Mouse (Mus musculus) liver, adult 2 months (tissue): ENCODE measurements at regions not wholly inside any gene's neighbourhood (a gene's known extent, or its start where the extent isn't known, plus 50 kb on each side); places are given as distances from the start of the nearest gene placed in this dataset.

ENCODE experiments used
- DNase-seq: peaks from one replicate; pipeline ENCODE4 v3.0.0-alpha.2; 2011; ENCODE audit warnings: low read depth, low spot score; ENCODE audit errors: extremely low read depth
- H3K27ac ChIP-seq: fragments of 200-500 bp; replicated peaks from 2 replicates; pipeline ENCODE4 v1.5.1; 2012; ENCODE audit warnings: low read depth, mild to moderate bottlenecking, control low read depth, inconsistent platforms, low read length; ENCODE audit not compliant: insufficient read depth
- H3K27me3 ChIP-seq: fragments of 200-500 bp; 2 replicates; pipeline ENCODE4 v1.6.1; 2012; ENCODE audit warnings: mild to moderate bottlenecking, moderate library complexity, low read length, inconsistent platforms; ENCODE audit not compliant: control insufficient read depth, insufficient read depth
- H3K36me3 ChIP-seq: fragments of 200-500 bp; 2 replicates; pipeline ENCODE4 v1.6.1; 2012; ENCODE audit warnings: low read length, inconsistent platforms; ENCODE audit not compliant: control insufficient read depth, insufficient read depth
- H3K4me1 ChIP-seq: fragments of 200-500 bp; 2 replicates; pipeline ENCODE4 v1.6.1; 2011; ENCODE audit warnings: low read length; ENCODE audit not compliant: control insufficient read depth, insufficient read depth
- H3K4me3 ChIP-seq: fragments of 200-500 bp; 2 replicates; pipeline ENCODE4 v1.5.1; 2011; ENCODE audit warnings: low read depth, mild to moderate bottlenecking, control low read depth, low read length, moderate library complexity; ENCODE audit not compliant: insufficient read depth
- H3K79me2 ChIP-seq: fragments of 200-500 bp; 2 replicates; pipeline ENCODE4 v1.6.1; 2012; ENCODE audit warnings: inconsistent platforms, mild to moderate bottlenecking, low read length, moderate library complexity; ENCODE audit not compliant: control insufficient read depth, insufficient read depth
- H3K9ac ChIP-seq: fragments of 200-500 bp; 2 replicates; pipeline ENCODE4 v1.6.1; 2012; ENCODE audit warnings: low read depth, mild to moderate bottlenecking, control low read depth, inconsistent platforms, low read length
- CTCF ChIP-seq: fragments of 200-500 bp; IDR thresholded peaks from 2 replicates; pipeline ENCODE4 v1.5.1; 2011; ENCODE audit warnings: low read depth, low read length, control low read depth
- POLR2A ChIP-seq: fragments of 200-500 bp; IDR thresholded peaks from 2 replicates; pipeline ENCODE4 v1.6.1; 2011; ENCODE audit warnings: low read length, control low read depth; ENCODE audit not compliant: insufficient read depth; ENCODE audit errors: extremely low read depth
- WGBS: fragments of 180-500 bp; shearing (Covaris S2); methylation state at CpG from one replicate; pipeline ENCODE4 v1.1.7; 2018; 5-methylcytosine and 5-hydroxymethylcytosine counted together

- no peak for TF ChIP-seq CTCF
- TF ChIP-seq POLR2A = no peak
- H3K4me3 ChIP-seq = no peak overlapping the region
- no peaks in the 10 kb centered on the region for H3K4me1 ChIP-seq
- no peak overlapping the region for H3K9ac ChIP-seq
- H3K27ac ChIP-seq = no peak overlapping the region
- no peaks in the 10 kb centered on the region for H3K27me3 ChIP-seq
- no peaks in the 10 kb centered on the region for H3K79me2 ChIP-seq
- WGBS = 85% methylated on average over 1 of the region's 1 CpGs
- DNase-seq = no peak
- no peaks in the 10 kb centered on the region for H3K36me3 ChIP-seq
These were observed 890.4 kb upstream of the Gm7489 start for GRCm38 (mm10) chr15:52994351-52994750.

- no peak for DNase-seq
- WGBS = 98% methylated on average over 2 of the region's 2 CpGs
- TF ChIP-seq POLR2A (no peak), CTCF (no peak)
- Histone ChIP-seq H3K79me2 (no peaks in the 10 kb centered on the region), H3K4me3 (no peak overlapping the region), H3K27me3 (no peaks in the 10 kb centered on the region), H3K27ac (no peak overlapping the region), H3K4me1 (no peaks in the 10 kb centered on the region), H3K9ac (no peak overlapping the region), H3K36me3 (no peaks in the 10 kb centered on the region)
These were observed 885.5 kb upstream of the Gm7489 start for GRCm38 (mm10) chr15:52999200-52999599.

- H3K27me3 ChIP-seq = no peaks in the 10 kb centered on the region
- no peak overlapping the region for H3K9ac ChIP-seq
- H3K4me3 ChIP-seq = no peak overlapping the region
- no peaks in the 10 kb centered on the region for H3K79me2 ChIP-seq
- no peaks in the 10 kb centered on the region for H3K36me3 ChIP-seq
- 69% methylated on average over 2 of the region's 2 CpGs for WGBS
- H3K27ac ChIP-seq = no peak overlapping the region
- TF ChIP-seq POLR2A (no peak), CTCF (no peak)
- DNase-seq = no peak
- no peaks in the 10 kb centered on the region for H3K4me1 ChIP-seq
These were observed 884.9 kb upstream of the Gm7489 start for GRCm38 (mm10) chr15:52999776-53000175.

GRCm38 (mm10) chr15:53001429-53001828 is 883.3 kb upstream of the Gm7489 start:
- TF ChIP-seq CTCF (no peak), POLR2A (no peak)
- DNase-seq = no peak
- 78% methylated on average over 3 of the region's 3 CpGs for WGBS
- no peaks in the 10 kb centered on the region for H3K36me3 ChIP-seq
- no peaks in the 10 kb centered on the region for H3K79me2 ChIP-seq
- H3K4me3 ChIP-seq = no peak overlapping the region
- no peaks in the 10 kb centered on the region for H3K27me3 ChIP-seq
- no peaks in the 10 kb centered on the region for H3K4me1 ChIP-seq
- H3K9ac ChIP-seq = no peak overlapping the region
- no peak overlapping the region for H3K27ac ChIP-seq

GRCm38 (mm10) chr15:53001964-53002363 is 882.7 kb upstream of the Gm7489 start:
- Histone ChIP-seq H3K79me2 (no peaks in the 10 kb centered on the region), H3K27me3 (no peaks in the 10 kb centered on the region), H3K9ac (no peak overlapping the region), H3K36me3 (no peaks in the 10 kb centered on the region), H3K4me3 (no peak overlapping the region), H3K27ac (no peak overlapping the region), H3K4me1 (no peaks in the 10 kb centered on the region)
- DNase-seq = no peak
- TF ChIP-seq POLR2A = no peak
- WGBS = 89% methylated on average over 4 of the region's 4 CpGs

GRCm38 (mm10) chr15:53004078-53004477 is 880.6 kb upstream of the Gm7489 start:
- no peak for TF ChIP-seq POLR2A
- no peak for TF ChIP-seq CTCF
- no peaks in the 10 kb centered on the region for H3K79me2 ChIP-seq
- no peak for DNase-seq
- H3K27ac ChIP-seq = no peak overlapping the region
- no peaks in the 10 kb centered on the region for H3K36me3 ChIP-seq
- no peak overlapping the region for H3K9ac ChIP-seq
- H3K4me1 ChIP-seq = no peaks in the 10 kb centered on the region
- H3K27me3 ChIP-seq = no peaks in the 10 kb centered on the region
- H3K4me3 ChIP-seq = no peak overlapping the region
